Mouse (Mus musculus) liver, embryonic 12.5 days (tissue): ENCODE results near the gene Snrnp25. TPM values are rescaled to one million over a fixed set of nuclear protein-coding genes. Genes with fewer than 3 reads are reported as not detected.
A peak's percentile ranks its signal among the peaks of the same experiment; 100 is the strongest.

Experiments used
- ATAC-seq: fragments of 200-750 bp; cut with Nextera tagmentation; 2 replicates; pipeline ENCODE4 v1.8.0; 2017; ENCODE audit warnings: moderate number of reproducible peaks, mild to moderate bottlenecking, moderate library complexity
- H3K27ac ChIP-seq: fragments of 300-500 bp; sonication (generic); 2 replicates; pipeline ENCODE4 v1.5.1; 2016; ENCODE audit warnings: mild to moderate bottlenecking
- H3K27me3 ChIP-seq: fragments of 300-500 bp; sonication (generic); replicated peaks from 2 replicates; pipeline ENCODE4 v1.6.1; 2016; ENCODE audit warnings: mild to moderate bottlenecking, moderate library complexity
- H3K36me3 ChIP-seq: fragments of 300-500 bp; sonication (generic); 2 replicates; pipeline ENCODE4 v1.6.1; 2016; ENCODE audit warnings: mild to moderate bottlenecking, moderate library complexity
- H3K4me1 ChIP-seq: fragments of 300-500 bp; sonication (generic); 2 replicates; pipeline ENCODE4 v1.6.1; 2016
- H3K4me2 ChIP-seq: fragments of 300-500 bp; sonication (generic); 2 replicates; pipeline ENCODE4 v1.6.1; 2016; ENCODE audit warnings: mild to moderate bottlenecking, moderate library complexity
- H3K4me3 ChIP-seq: fragments of 300-500 bp; sonication (generic); 2 replicates; pipeline ENCODE4 v1.5.1; 2016; ENCODE audit warnings: mild to moderate bottlenecking, moderate library complexity
- H3K9ac ChIP-seq: fragments of 300-500 bp; sonication (generic); 2 replicates; pipeline ENCODE4 v1.6.1; 2016; ENCODE audit warnings: mild to moderate bottlenecking, moderate library complexity
- H3K9me3 ChIP-seq: fragments of 300-500 bp; sonication (generic); replicated peaks from 2 replicates; pipeline ENCODE4 v1.6.1; 2016; ENCODE audit warnings: mild to moderate bottlenecking, moderate library complexity
- WGBS: fragments of 180-500 bp; shearing (Covaris S2); methylation state at CpG from one replicate; pipeline ENCODE4 v1.1.7; 2016; ENCODE audit not compliant: insufficient replicate concordance; 5-methylcytosine and 5-hydroxymethylcytosine counted together
- polyA plus RNA-seq: library from polyadenylated mRNA; unstranded; fragments of >200 nt; fragmentation: Nextera tagmentation; extraction: Ambion mirVana; gene quantifications from 2 replicates; pipeline ENCODE4 v1.2.1, GENCODE M21; 2016

The Snrnp25 gene
- polyA plus RNA-seq, 1 experiment from 2014 or later = 103 TPM

DNA sequence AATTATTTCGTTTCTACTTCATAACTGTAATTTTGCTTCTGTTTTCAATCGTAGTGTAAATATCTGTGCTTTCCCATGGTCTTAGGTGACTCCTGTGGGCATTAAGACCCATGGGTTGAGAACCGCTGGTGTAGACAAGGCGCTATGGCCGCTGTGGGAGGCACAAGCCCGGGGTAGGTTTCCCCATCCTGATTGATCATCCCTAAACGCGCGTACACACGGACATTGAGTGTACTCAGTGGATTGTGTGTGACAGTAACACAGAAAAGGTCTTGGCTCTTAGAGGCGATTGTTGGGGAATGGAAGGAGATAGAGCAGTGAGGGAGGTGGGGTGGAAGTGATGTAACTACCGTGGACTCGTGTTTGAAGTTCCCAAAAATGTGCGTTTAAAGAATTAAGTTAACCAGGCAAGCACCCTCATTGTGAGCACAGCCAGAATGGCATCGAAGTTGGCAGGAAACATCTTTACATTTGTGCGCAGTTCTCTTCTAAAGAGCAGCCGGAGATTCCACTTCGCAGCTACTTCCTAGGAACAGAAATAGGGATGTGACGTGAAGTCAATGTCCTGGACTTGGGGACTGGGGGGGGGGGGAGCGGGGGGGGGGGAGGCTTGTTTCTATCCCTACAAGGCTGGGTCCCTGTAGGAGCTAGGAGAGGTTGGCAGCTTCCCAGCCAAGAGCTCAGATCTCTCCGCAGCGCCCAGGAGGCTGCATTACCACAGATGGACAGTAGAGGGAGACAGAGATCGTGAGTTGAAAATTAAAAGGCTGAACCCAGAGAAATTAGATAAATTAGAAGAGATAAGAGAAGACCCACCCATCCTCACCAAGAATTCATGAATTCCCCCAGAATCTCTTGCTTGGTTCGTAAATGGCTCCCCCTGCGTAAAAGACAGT, 23.0 kb upstream of the Snrnp25 start:
- WGBS = 41% methylated on average over 25 of the region's 25 CpGs
- Histone ChIP-seq H3K9me3 (no peaks in the 10 kb centered on the region), H3K4me1 (no peaks in the 10 kb centered on the region), H3K36me3 (no peaks in the 10 kb centered on the region), H3K4me2 (no peak overlapping the region), H3K27ac (no peak overlapping the region), H3K4me3 (no peak overlapping the region), H3K27me3 (peaks cover 16% of the 10 kb centered on the region; the same call in 1 of the 2 replicates), H3K9ac (no peak overlapping the region)
- no peak for ATAC-seq

DNA sequence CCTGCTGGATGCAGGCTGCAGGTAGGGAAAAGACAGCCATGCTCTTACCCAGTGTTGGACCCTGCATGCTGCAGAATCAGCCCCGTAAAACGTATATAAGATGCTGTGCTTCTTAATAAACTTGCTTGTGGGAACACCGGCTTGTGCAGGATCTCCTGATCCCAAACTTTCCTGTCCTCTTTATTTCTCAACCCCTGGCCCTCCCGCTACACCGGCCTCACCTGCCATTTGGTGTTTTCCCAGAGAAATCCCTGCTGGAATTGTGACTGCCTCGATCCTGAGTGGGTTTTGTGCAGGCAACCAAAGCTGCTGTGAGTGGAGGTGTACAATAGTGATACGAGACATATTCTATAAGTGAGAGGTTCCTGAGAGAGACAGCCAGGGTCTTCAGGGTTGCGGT, 20.7 kb upstream of the Snrnp25 start:
- H3K9me3 ChIP-seq = no peaks in the 10 kb centered on the region
- H3K4me2 ChIP-seq = no peak overlapping the region
- H3K4me1 ChIP-seq = no peaks in the 10 kb centered on the region
- 76% methylated on average over 8 of the region's 8 CpGs for WGBS
- H3K4me3 ChIP-seq = no peak overlapping the region
- no peak for ATAC-seq
- H3K27ac ChIP-seq = no peak overlapping the region
- H3K36me3 ChIP-seq = no peaks in the 10 kb centered on the region
- no peak overlapping the region for H3K9ac ChIP-seq
- H3K27me3 ChIP-seq = 0 out of 2 replicates have a peak, but pooled peaks cover 11% of the 10 kb centered on the region

DNA sequence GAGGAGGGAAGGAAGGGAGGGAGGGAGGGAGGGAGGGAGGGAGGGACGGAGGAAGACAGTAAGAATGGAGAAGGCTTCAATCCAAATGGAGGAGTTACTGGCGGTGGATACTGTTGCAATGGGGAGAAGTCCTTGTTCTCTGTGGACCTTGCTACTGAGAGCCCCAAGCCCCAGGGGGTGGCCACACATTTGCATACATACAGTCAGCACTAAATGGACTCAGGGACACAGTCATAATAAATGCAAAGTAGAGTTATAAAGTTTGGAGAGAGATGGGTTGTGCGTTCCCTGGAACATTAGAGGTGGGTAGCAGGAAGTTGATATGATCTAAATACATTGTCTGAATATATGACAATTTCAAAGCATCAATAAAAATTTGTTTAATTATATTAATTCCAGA, 19.2 kb upstream of the Snrnp25 start:
- no peak overlapping the region for H3K4me2 ChIP-seq
- no peaks in the 10 kb centered on the region for H3K4me1 ChIP-seq
- no peaks in the 10 kb centered on the region for H3K9me3 ChIP-seq
- no peak overlapping the region for H3K4me3 ChIP-seq
- 0 out of 2 replicates have a peak, but pooled peaks cover 16% of the 10 kb centered on the region for H3K27me3 ChIP-seq
- H3K9ac ChIP-seq = no peak overlapping the region
- ATAC-seq = no peak
- no peaks in the 10 kb centered on the region for H3K36me3 ChIP-seq
- WGBS = 73% methylated on average over 3 of the region's 3 CpGs
- H3K27ac ChIP-seq = no peak overlapping the region

DNA sequence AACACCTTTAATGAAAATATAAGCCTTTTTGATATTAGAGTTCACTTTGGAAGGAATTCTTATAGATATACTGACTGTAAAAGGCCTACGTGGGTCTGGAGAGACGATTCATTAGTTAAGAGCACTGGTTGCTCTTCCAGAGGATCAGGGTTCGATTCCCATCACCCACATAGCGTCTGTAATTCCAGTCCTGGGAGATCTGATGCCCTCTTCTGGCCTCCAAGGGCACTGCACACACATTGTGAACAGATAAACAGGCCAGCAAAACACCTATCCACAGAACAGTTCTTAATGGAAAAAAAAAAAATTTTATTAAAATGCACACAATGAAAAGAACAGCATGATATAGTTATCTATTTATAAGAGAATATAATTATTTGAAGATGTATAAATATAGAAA, 18.0 kb upstream of the Snrnp25 start:
- no peak overlapping the region for H3K4me3 ChIP-seq
- whole genome bisulfite sequencing = 68% methylated on average over 4 of the region's 4 CpGs
- H3K4me2 ChIP-seq = no peak overlapping the region
- 0 out of 2 replicates have a peak, but pooled peaks cover 11% of the 10 kb centered on the region for H3K27me3 ChIP-seq
- no peak overlapping the region for H3K27ac ChIP-seq
- H3K4me1 ChIP-seq = no peaks in the 10 kb centered on the region
- no peak overlapping the region for H3K9ac ChIP-seq
- no peaks in the 10 kb centered on the region for H3K36me3 ChIP-seq
- no peaks in the 10 kb centered on the region for H3K9me3 ChIP-seq
- ATAC-seq = no peak

DNA sequence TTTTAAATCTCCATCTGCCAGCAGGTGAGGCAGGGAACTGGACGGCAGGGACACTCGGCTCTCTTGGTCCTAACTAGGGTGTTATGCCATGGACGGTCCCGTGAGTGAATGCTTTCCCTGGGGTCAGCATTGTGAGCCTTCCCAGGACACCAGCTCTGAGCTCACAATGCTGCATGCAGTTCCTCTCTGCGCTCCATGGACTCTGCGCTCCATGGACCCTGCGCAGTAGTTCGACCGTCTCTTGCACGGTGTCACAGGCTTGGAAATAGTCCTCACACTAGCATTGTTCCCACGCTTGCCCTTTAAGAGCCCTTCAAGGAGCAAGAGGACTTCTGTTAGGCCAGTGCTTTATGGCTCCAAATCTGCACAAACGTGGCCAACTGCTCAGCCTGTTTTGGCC, 16.3 kb upstream of the Snrnp25 start:
- H3K27me3 ChIP-seq = 0 out of 2 replicates have a peak, but pooled peaks cover 11% of the 10 kb centered on the region
- 77% methylated on average over 12 of the region's 12 CpGs for WGBS
- no peak overlapping the region for H3K27ac ChIP-seq
- no peaks in the 10 kb centered on the region for H3K9me3 ChIP-seq
- no peak overlapping the region for H3K4me3 ChIP-seq
- H3K36me3 ChIP-seq = no peaks in the 10 kb centered on the region
- no peak overlapping the region for H3K4me2 ChIP-seq
- H3K4me1 ChIP-seq = no peaks in the 10 kb centered on the region
- H3K9ac ChIP-seq = no peak overlapping the region
- no peak for ATAC-seq

DNA sequence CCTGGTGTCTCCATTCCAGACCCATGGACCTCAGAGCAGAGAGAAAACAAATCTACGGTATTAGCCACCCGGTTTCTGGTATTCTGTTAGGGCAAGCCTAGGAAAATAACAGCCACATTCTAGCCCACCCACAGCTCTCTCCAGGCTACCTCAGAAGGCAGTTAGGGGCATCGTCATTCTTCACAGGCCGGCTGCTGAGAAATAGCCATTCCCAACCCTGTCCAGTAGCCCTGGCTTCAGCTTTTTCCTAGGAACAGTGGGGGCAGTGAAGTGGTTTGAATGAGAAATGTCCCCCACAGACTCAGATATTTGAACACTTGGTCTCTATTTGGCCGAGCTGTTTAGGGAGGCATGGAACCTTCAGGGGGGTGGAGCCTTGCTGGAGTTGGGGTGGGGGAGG, 15.8 kb upstream of the Snrnp25 start:
- H3K27ac ChIP-seq = no peak overlapping the region
- H3K4me3 ChIP-seq = no peak overlapping the region
- no peaks in the 10 kb centered on the region for H3K9me3 ChIP-seq
- no peaks in the 10 kb centered on the region for H3K36me3 ChIP-seq
- WGBS = 80% methylated on average over 5 of the region's 5 CpGs
- ATAC-seq = no peak
- no peak overlapping the region for H3K9ac ChIP-seq
- no peak overlapping the region for H3K4me2 ChIP-seq
- no peaks in the 10 kb centered on the region for H3K4me1 ChIP-seq
- 0 out of 2 replicates have a peak, but pooled peaks cover 11% of the 10 kb centered on the region for H3K27me3 ChIP-seq

DNA sequence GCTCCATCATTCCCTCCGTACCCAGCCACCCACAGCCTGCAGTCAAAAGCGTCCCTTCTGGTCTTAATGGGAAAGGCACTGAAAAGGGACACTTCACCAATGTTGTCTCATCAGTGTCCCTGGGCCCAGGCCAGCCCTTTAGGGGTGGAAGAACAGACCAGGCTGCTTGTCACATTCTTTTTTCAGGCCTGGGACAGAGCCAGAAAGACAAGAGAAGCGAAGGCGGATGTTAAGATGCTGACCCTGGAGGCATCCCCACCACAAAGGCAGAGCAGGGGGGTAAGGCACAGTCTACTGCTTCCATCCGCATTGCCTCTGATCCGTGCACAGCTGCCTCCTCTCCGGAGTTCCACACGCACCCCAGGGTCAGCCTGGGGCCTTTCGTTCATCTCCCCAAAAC, 15.1 kb upstream of the Snrnp25 start:
- 0 out of 2 replicates have a peak, but pooled peaks cover 6% of the 10 kb centered on the region for H3K27me3 ChIP-seq
- no peak for ATAC-seq
- 79% methylated on average over 9 of the region's 9 CpGs for WGBS
- no peak overlapping the region for H3K4me2 ChIP-seq
- no peaks in the 10 kb centered on the region for H3K9me3 ChIP-seq
- no peak overlapping the region for H3K9ac ChIP-seq
- 0 out of 2 replicates have a peak, but pooled peaks cover 1% of the 10 kb centered on the region for H3K4me1 ChIP-seq
- no peak overlapping the region for H3K27ac ChIP-seq
- H3K4me3 ChIP-seq = no peak overlapping the region
- H3K36me3 ChIP-seq = no peaks in the 10 kb centered on the region

DNA sequence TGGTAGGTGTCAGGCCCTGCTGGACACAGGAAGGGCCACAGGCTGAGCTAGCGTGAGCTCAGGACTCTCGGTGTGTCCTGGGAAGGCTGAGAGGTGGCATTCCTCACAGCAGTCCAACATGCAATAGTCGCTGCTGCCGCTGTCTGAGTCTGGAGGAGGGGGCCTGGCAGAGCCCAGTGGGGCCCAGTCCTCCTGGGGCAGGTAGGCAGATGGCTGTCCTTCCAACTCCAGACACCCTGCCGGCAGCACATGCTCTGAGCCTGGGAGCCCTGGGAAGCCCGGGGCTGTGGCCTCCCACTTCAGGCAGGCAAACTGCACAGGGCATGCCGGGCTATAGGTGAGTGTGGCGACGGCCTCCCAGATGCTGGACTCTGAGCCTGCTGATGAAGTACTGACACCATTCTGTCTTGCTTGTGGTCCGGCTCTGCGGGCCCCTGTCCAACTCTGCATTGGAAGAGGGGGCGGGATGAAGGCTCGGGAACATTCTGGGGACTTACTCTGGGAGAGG, 14.6 kb upstream of the Snrnp25 start:
- no peak overlapping the region for H3K4me3 ChIP-seq
- H3K27me3 ChIP-seq = 0 out of 2 replicates have a peak, but pooled peaks cover 6% of the 10 kb centered on the region
- H3K4me2 ChIP-seq = no peak overlapping the region
- 81% methylated on average over 13 of the region's 13 CpGs for WGBS
- H3K36me3 ChIP-seq = no peaks in the 10 kb centered on the region
- no peak overlapping the region for H3K27ac ChIP-seq
- no peaks in the 10 kb centered on the region for H3K9me3 ChIP-seq
- no peak for ATAC-seq
- H3K4me1 ChIP-seq = peaks cover 7% of the 10 kb centered on the region
- no peak overlapping the region for H3K9ac ChIP-seq

DNA sequence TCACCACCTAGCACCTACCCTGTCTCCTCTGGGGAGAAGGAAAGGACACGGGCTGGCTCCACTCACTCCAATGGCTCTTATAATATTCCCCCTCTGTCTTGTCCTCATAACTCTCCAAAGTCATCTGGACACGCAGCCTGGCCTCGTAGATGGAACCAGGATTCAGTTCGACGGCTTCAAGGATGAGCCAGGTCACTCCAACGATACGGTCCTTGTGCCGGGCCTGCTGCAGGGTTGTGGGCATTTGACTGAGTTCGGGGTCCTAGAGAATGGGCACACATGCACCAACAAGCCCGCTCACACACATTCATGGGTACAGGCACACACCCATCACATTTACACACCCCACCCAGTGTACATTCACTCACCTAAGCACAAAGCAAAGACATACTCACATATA, 12.1 kb upstream of the Snrnp25 start:
- 0 out of 2 replicates have a peak, but pooled peaks cover 6% of the 10 kb centered on the region for H3K27me3 ChIP-seq
- H3K9ac ChIP-seq = no peak overlapping the region
- no peak overlapping the region for H3K4me3 ChIP-seq
- H3K4me2 ChIP-seq = no peak overlapping the region
- H3K9me3 ChIP-seq = no peaks in the 10 kb centered on the region
- 77% methylated on average over 10 of the region's 10 CpGs for WGBS
- ATAC-seq = no peak
- H3K4me1 ChIP-seq = peaks cover 32% of the 10 kb centered on the region
- no peaks in the 10 kb centered on the region for H3K36me3 ChIP-seq
- no peak overlapping the region for H3K27ac ChIP-seq

DNA sequence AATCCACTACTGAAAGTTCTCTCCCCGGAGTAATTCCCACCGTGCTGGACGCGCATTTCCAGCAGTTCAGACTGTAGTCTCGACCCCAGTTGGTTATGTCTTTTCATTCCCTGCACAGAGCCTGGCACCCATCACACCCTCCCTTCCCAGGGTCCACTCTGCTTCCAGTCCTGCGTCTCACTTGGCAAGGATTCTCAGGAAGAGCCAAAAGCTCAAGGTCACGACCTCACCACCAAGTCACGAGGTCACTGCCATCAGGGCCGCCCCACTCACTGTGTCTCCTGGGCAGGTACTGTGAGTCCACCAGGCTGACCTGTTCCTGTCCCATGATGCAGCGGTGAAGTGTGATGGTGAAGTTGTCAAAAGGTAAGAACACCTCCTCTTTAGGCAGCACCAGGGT, 11.1 kb upstream of the Snrnp25 start:
- Histone ChIP-seq H3K4me3 (no peak overlapping the region), H3K9ac (no peak overlapping the region), H3K27ac (no peak overlapping the region), H3K4me2 (no peak overlapping the region), H3K36me3 (no peaks in the 10 kb centered on the region), H3K27me3 (0 out of 2 replicates have a peak, but pooled peaks cover 6% of the 10 kb centered on the region), H3K4me1 (peaks cover 41% of the 10 kb centered on the region), H3K9me3 (no peaks in the 10 kb centered on the region)
- ATAC-seq = no peak
- 76% methylated on average over 10 of the region's 10 CpGs for WGBS

DNA sequence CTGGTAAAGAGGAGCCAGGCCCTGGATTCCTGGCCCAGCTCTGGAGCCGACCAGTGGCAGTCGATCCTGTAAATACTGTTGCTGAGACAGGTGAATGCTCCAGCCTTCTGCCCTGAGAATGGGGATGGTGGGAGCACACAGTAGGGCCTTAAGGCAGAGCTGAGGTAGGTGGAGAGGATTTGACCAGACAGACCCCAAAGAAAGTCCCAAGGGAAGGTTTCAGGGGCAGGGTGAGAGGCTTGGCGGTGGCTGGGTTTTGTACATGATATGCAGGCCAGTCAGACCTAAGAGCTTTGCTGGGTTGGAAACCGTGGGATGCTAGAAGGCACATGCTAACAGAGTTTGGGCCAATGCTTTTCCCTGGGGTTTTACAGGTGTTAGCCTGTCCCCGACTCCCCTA, 10.6 kb upstream of the Snrnp25 start:
- ATAC-seq = no peak
- H3K36me3 ChIP-seq = no peaks in the 10 kb centered on the region
- H3K4me1 ChIP-seq = peaks cover 46% of the 10 kb centered on the region
- H3K4me3 ChIP-seq = no peak overlapping the region
- H3K9me3 ChIP-seq = no peaks in the 10 kb centered on the region
- no peak overlapping the region for H3K9ac ChIP-seq
- H3K27me3 ChIP-seq = 0 out of 2 replicates have a peak, but pooled peaks cover 6% of the 10 kb centered on the region
- H3K4me2 ChIP-seq = no peak overlapping the region
- H3K27ac ChIP-seq = no peak overlapping the region
- 77% methylated on average over 5 of the region's 5 CpGs for WGBS

DNA sequence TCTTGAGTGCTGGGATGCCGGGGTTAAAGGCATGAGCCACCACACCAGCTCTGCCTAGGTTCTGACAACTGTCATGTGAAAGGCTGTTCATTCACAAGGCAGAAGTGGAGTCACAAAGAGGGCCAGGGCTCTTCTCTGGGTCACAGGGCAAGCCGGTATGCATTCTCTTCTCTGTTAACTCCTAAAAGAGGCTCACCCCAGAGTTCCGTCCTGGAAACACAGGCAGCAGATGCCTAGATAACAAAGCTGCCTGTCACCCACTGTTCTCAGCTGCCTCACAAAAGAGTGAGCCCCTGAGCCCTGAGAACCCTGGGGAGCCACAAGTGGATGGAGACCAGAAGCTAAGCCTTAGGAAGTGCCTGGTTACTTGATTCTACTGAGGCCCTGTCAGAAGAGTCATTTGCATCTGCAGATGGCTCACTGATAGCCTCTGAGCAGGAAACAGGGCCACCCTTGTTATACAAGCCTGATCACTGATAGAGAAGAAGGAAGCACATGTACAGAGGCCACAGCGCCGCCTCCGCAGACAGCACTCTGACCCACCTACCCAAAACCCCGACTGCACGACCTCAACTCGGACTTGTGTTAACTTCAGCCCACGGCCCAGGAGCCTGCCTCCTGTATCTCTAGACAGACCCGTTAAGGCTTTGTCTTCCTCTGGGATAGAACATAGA, 9.2 kb upstream of the Snrnp25 start:
- ATAC-seq = peak; percentile 26; the same call in 1 of the 2 replicates
- H3K4me1 ChIP-seq = peaks cover 58% of the 10 kb centered on the region
- 0 out of 2 replicates have a peak, but pooled peaks cover 2% of the 10 kb centered on the region for H3K27me3 ChIP-seq
- no peak overlapping the region for H3K4me3 ChIP-seq
- no peak overlapping the region for H3K27ac ChIP-seq
- peak overlapping the region; percentile 47; the same call in 1 of the 2 replicates for H3K9ac ChIP-seq
- WGBS = 9% methylated on average over 11 of the region's 11 CpGs
- no peaks in the 10 kb centered on the region for H3K36me3 ChIP-seq
- H3K9me3 ChIP-seq = no peaks in the 10 kb centered on the region
- H3K4me2 ChIP-seq = peak overlapping the region; percentile 3; the same call in 1 of the 2 replicates
